Mouse (Mus musculus) left cerebral cortex, postnatal 14 days (tissue): ENCODE results near the gene Strn4. TPM values are rescaled to one million over a fixed set of nuclear protein-coding genes. Genes with fewer than 3 reads are reported as not detected.

Experiments used
- DNase-seq, 2 experiments: peaks; one replicate each; pipeline ENCODE4 v3.0.0; 2021 to 2022; ENCODE audit warnings: low spot score in 2 of 2, mixed read lengths in 1 of 2
- intact Hi-C: fragments of 180-260 bp; cut with DNase I; formaldehyde crosslinking; loops from one replicate; pipeline ENCODE4 v1.15.1; 2025
- total RNA-seq, 2 experiments: library from RNA; stranded (reverse); gene quantifications; 2 replicates each; pipeline ENCODE4 v1.2.3; 2021

Strn4 gene
- total RNA-seq, 2 experiments from 2014 or later = 333 to 347 TPM

GRCm38 (mm10) chr7:16838804-16839426, 23.2 kb downstream of the Strn4 start:
- DNase-seq = no peak
- intact Hi-C loops = no loop called here

- DNase-seq = no peak
- intact Hi-C loops = no loop called here
Observed at GRCm38 (mm10) chr7:16839427-16840108, 23.9 kb downstream of the Strn4 start.

GRCm38 (mm10) chr7:16840109-16840491, 24.4 kb downstream of the Strn4 start:
- DNase-seq = no peak
- intact Hi-C loops = no loop called here

- no peak for DNase-seq
- intact Hi-C loops = no loop called here
Observed at GRCm38 (mm10) chr7:16841078-16841477, 25.4 kb downstream of the Strn4 start.

GRCm38 (mm10) chr7:16841561-16842560, 26.2 kb downstream of the Strn4 start:
- intact Hi-C loops = no loop called here

GRCm38 (mm10) chr7:16842645-16843063, 27.0 kb downstream of the Strn4 start, which contains the start of gene Prkd2:
TSS of gene Prkd2 (plus strand) at chr7:16842902.
- DNase-seq = peak; percentile 80 to 89
- intact Hi-C loops = no loop called here

More at GRCm38 (mm10) chr7:16841561-16842560, 26.2 kb downstream of the Strn4 start:
- DNase-seq = no peak

GRCm38 (mm10) chr7:16843441-16844171, 27.9 kb downstream of the Strn4 start:
- intact Hi-C loops = no loop called here
- no peak for DNase-seq

- intact Hi-C loops = loop anchor here (5.0 kb wide), 1 partner anchor 32 kb away; no protein-coding TSS in a partner anchor
- no peak for DNase-seq
Observed at GRCm38 (mm10) chr7:16844696-16845071, 29.0 kb downstream of the Strn4 start.

- no peak for DNase-seq
- intact Hi-C loops = loop anchor here (5.0 kb wide), 1 partner anchor 33 kb away; no protein-coding TSS in a partner anchor
Observed at GRCm38 (mm10) chr7:16845072-16845819, 29.6 kb downstream of the Strn4 start.

- intact Hi-C loops = loop anchor here (5.0 kb wide), 1 partner anchor 33 kb away; no protein-coding TSS in a partner anchor
- no peak for DNase-seq
Observed at GRCm38 (mm10) chr7:16845820-16846167, 30.1 kb downstream of the Strn4 start.

GRCm38 (mm10) chr7:16846775-16847174, 31.1 kb downstream of the Strn4 start:
- intact Hi-C loops = loop anchor here (5.0 kb wide), 1 partner anchor 34 kb away; no protein-coding TSS in a partner anchor
- no peak for DNase-seq

GRCm38 (mm10) chr7:16847507-16847906, 31.8 kb downstream of the Strn4 start:
- intact Hi-C loops = loop anchor here (5.0 kb wide), 1 partner anchor 35 kb away; no protein-coding TSS in a partner anchor
- DNase-seq = no peak

- intact Hi-C loops = loop anchor here (5.0 kb wide), 1 partner anchor 36 kb away; no protein-coding TSS in a partner anchor
- peak; percentile 79 to 82 for DNase-seq
Observed at GRCm38 (mm10) chr7:16848579-16848978, 32.9 kb downstream of the Strn4 start.

- no peak for DNase-seq
- intact Hi-C loops = no loop called here
Observed at GRCm38 (mm10) chr7:16851636-16852035, 35.9 kb downstream of the Strn4 start.

GRCm38 (mm10) chr7:16853302-16853831, 37.7 kb downstream of the Strn4 start:
- intact Hi-C loops = no loop called here
- no peak for DNase-seq

- intact Hi-C loops = no loop called here
- no peak for DNase-seq
Observed at GRCm38 (mm10) chr7:16858336-16858735, 42.6 kb downstream of the Strn4 start.

GRCm38 (mm10) chr7:16859902-16860651, 44.4 kb downstream of the Strn4 start:
- intact Hi-C loops = no loop called here
- DNase-seq = peak in 1 of 2 experiments; percentile 73
